Mouse (Mus musculus): ENCODE measurements at regions not wholly inside any gene's neighbourhood (a gene's known extent, or its start where the extent isn't known, plus 50 kb on each side); places are given as distances from the start of the nearest gene placed in this dataset.

- no peak for DNase-seq (ENCODE audit: low spot score in 2 of 2)
Measured at GRCm38 (mm10) chr3:151333867-151334341, 103.8 kb upstream of the Adgrl4 start.

- no peak for DNase-seq (ENCODE audit: low spot score in 2 of 2)
Measured at GRCm38 (mm10) chr3:151351481-151352090, 86.1 kb upstream of the Adgrl4 start.

GRCm38 (mm10) chr3:151366302-151366701 lies 71.4 kb upstream of the Adgrl4 start:
- DNase-seq (ENCODE audit: low spot score in 2 of 2): no peak

- DNase-seq (ENCODE audit: low spot score in 2 of 2): no peak
Measured at GRCm38 (mm10) chr3:151366707-151367306, 70.9 kb upstream of the Adgrl4 start.

- DNase-seq (ENCODE audit: low spot score in 2 of 2): no peak
Measured at GRCm38 (mm10) chr3:151383326-151384019, 54.2 kb upstream of the Adgrl4 start.

GRCm38 (mm10) chr3:151384850-151385249 lies 52.8 kb upstream of the Adgrl4 start:
- no peak for DNase-seq (ENCODE audit: low spot score in 2 of 2)

GRCm38 (mm10) chr3:151386103-151386502 lies 51.6 kb upstream of the Adgrl4 start:
- DNase-seq (ENCODE audit: low spot score in 2 of 2): no peak

Small RNAs in the stretch of these regions (microRNA-seq; reads per million reads assigned to microRNA genes)
- gene Mir3963: 0 reads per million in 2 experiments

All from layer of hippocampus, adult 18-20 months (tissue).